ENCODE assay signal across 11 mouse cellular contexts in genomic region chr7:19716822-19717221, GRCm38 (mm10). TPM values are rescaled to one million over a fixed set of nuclear protein-coding genes. Genes with fewer than 3 reads are reported as not detected.
DNase-seq lines count a peak whose midpoint lies in the region; ATAC-seq and TF ChIP-seq lines count a peak whose summit lies in the region.
"Had no signal": no experiment of that assay in that cellular context is flagged by ENCODE, and none has a peak within 500 bp of the region (broad histone marks: within the 10 kb centered on the region; RNA-seq: fewer than 3 reads in every experiment).

No protein-coding gene starts in this region.

- peak overlapping the region; percentile 80 for H3K9ac ChIP-seq in ES-Bruce4 (ENCODE audit: low read depth, poor library complexity, severe bottlenecking)
- peak overlapping the region; percentile 48 for H3K9ac ChIP-seq in hindbrain, embryonic 12.5 days

- H3K27me3 ChIP-seq in ES-Bruce4 (ENCODE audit: control insufficient read depth, insufficient read depth, low read length, poor library complexity, severe bottlenecking), result no peaks in the 10 kb centered on the region
- no peaks in the 10 kb centered on the region for H3K27me3 ChIP-seq in hindbrain, embryonic 12.5 days

- DNase-seq in gastrocnemius, adult 2 months, result no peak
- no peak for DNase-seq in gastrocnemius, postnatal 36 days
- no peak for DNase-seq in frontal cortex, postnatal 14 days (ENCODE audit: low spot score in 2 of 2)
- DNase-seq in embryo, embryonic 10 days (ENCODE audit: low spot score), result no peak
- no peak for DNase-seq in lung, adult 18-20 months
- DNase-seq: adrenal gland, postnatal 25 days; retina, postnatal 1 day had no signal

- no peaks in the 10 kb centered on the region for H3K4me1 ChIP-seq in ES-Bruce4 (ENCODE audit: control insufficient read depth, insufficient read depth, low read length)
- H3K4me1 ChIP-seq in hindbrain, embryonic 12.5 days, result peaks cover 24% of the 10 kb centered on the region

- peak overlapping the region; percentile 62 for H3K4me2 ChIP-seq in hindbrain, embryonic 12.5 days (replicated peaks)

- no peak for TF ChIP-seq CTCF in gastrocnemius, adult 2 months (IDR thresholded peaks at IDR 0.05)
- no peak for TF ChIP-seq CTCF in ES-Bruce4 (IDR thresholded peaks at IDR 0.05; ENCODE audit: low read depth, low read length)

- TF ChIP-seq EP300 in ES-Bruce4 (IDR thresholded peaks at IDR 0.05; ENCODE audit: insufficient read depth, low read depth, low read length), result no peak

- TF ChIP-seq POLR2A in ES-Bruce4 (IDR thresholded peaks at IDR 0.05; ENCODE audit: insufficient read depth, low read length), result no peak

- peak overlapping the region; percentile 93; the same call in 1 of the 2 replicates for H3K27ac ChIP-seq in gastrocnemius, adult 2 months
- H3K27ac ChIP-seq in ES-Bruce4 (ENCODE audit: insufficient read depth, low read length) (peak overlapping the region; percentile 98), macrophage (peak overlapping the region; percentile 52; the same call in 1 of the 2 replicates)
- H3K27ac ChIP-seq in hindbrain, embryonic 12.5 days, result peak overlapping the region; percentile 89

- peaks cover 17% of the 10 kb centered on the region for H3K79me2 ChIP-seq in macrophage (ENCODE audit: inconsistent target)

- ATAC-seq in hindbrain, embryonic 12.5 days (ENCODE audit: low FRiP score), result no peak

- H3K4me3 ChIP-seq in gastrocnemius, adult 2 months, result peak overlapping the region; percentile 67
- H3K4me3 ChIP-seq in ES-Bruce4 (ENCODE audit: low read depth, low read length) (no peak overlapping the region), macrophage (ENCODE audit: inconsistent target) (no peak overlapping the region; the same call in 1 of the 2 replicates)
- H3K4me3 ChIP-seq in hindbrain, embryonic 12.5 days, result peak overlapping the region; percentile 99; the same call in 1 of the 2 replicates

- H3K9me3 ChIP-seq in ES-Bruce4 (replicated peaks; ENCODE audit: control insufficient read depth, insufficient read depth, low read length, poor library complexity, severe bottlenecking), result no peaks in the 10 kb centered on the region; the same call in 1 of the 2 replicates
- peaks cover 14% of the 10 kb centered on the region for H3K9me3 ChIP-seq in hindbrain, embryonic 12.5 days (replicated peaks)

- WGBS in hindbrain, embryonic 12.5 days, result 91% methylated on average over 2 of the region's 2 CpGs
- 95% methylated on average over 2 of the region's 2 CpGs for WGBS in macrophage (ENCODE audit: missing documents)

- H3K36me3 ChIP-seq in ES-Bruce4 (ENCODE audit: control insufficient read depth, insufficient read depth, low read length, poor library complexity, severe bottlenecking) (peaks cover 18% of the 10 kb centered on the region), macrophage (ENCODE audit: inconsistent target) (peaks cover 5% of the 10 kb centered on the region; the same call in 1 of the 2 replicates)
- peaks cover 41% of the 10 kb centered on the region for H3K36me3 ChIP-seq in hindbrain, embryonic 12.5 days

- intact Hi-C loops in gastrocnemius, adult 2 months (cut with DNase I), result loop anchor here (2.0 kb wide), 1 partner anchor 32 kb away; no protein-coding TSS in a partner anchor
- intact Hi-C loops in gastrocnemius, postnatal 36 days (cut with DNase I), result no loop called here

RNA-seq across cellular contexts. Expression of gene Tomm40, which starts 1.6 kb away (rescaled TPM):
- total RNA-seq in gastrocnemius, adult 2 months (2021), result 10 to 100 TPM; 41.0 to 52.4 TPM
- 10 to 100 TPM; 36.8 to 47.6 TPM for total RNA-seq in gastrocnemius, postnatal 36 days (2021)
- 68.2 TPM in 2 replicates for polyA plus RNA-seq in ES-Bruce4 (2011; ENCODE audit: insufficient read depth, insufficient read length, low read depth, missing spikeins)
- polyA plus RNA-seq in hindbrain, embryonic 12.5 days (2016; fragmentation: Nextera tagmentation; extraction: Ambion mirVana), result 136 and 138 TPM in 2 replicates
- total RNA-seq in macrophage (2018; cell fraction: chromatin; rRNA removed), result 100 to 1,000 TPM in 1 of 26 experiments, 10 to 100 TPM in 25; 23.8 to 101 (median 64.7) TPM
- total RNA-seq in macrophage (2018; cell fraction: cytosol; rRNA removed), result 10 to 100 TPM; 29.3 to 52.6 (median 38.4) TPM
- total RNA-seq in macrophage (2018; cell fraction: nucleus; rRNA removed), result 10 to 100 TPM; 18.7 to 88.7 (median 34.9) TPM
- polyA plus RNA-seq in macrophage (2018), result 17.8 to 74.1 TPM (median 32.1 TPM) in 3 replicates

RNA-seq across cellular contexts. Expression of gene Apoe, which starts 17.8 kb away (rescaled TPM):
- 10 to 100 TPM; 38.0 to 61.8 TPM for total RNA-seq in gastrocnemius, adult 2 months (2021)
- total RNA-seq in gastrocnemius, postnatal 36 days (2021), result 10 to 100 TPM; 49.0 to 51.4 TPM
- polyA plus RNA-seq in ES-Bruce4 (2011; ENCODE audit: insufficient read depth, insufficient read length, low read depth, missing spikeins) (1,030 and 1,048 TPM in 2 replicates), macrophage (2018) (11,661 to 20,761 TPM (median 14,221 TPM) in 3 replicates)
- 228 and 246 TPM in 2 replicates for polyA plus RNA-seq in hindbrain, embryonic 12.5 days (2016; fragmentation: Nextera tagmentation; extraction: Ambion mirVana)
- total RNA-seq in macrophage (2018; cell fraction: chromatin; rRNA removed), result 100 to 1,000 TPM in 24 of 26 experiments, 10 to 100 TPM in 2; 88.7 to 552 (median 167) TPM
- total RNA-seq in macrophage (2018; cell fraction: cytosol; rRNA removed), result over 10,000 TPM in 1 of 26 experiments, 1,000 to 10,000 TPM in 25; 2,271 to 10,488 (median 5,747) TPM
- 1,000 to 10,000 TPM in 25 of 26 experiments, 100 to 1,000 TPM in 1; 950 to 5,502 (median 3,280) TPM for total RNA-seq in macrophage (2018; cell fraction: nucleus; rRNA removed)

RNA-seq across cellular contexts. Expression of gene Apoc1, which starts 24.4 kb away (rescaled TPM):
- 1 to 10 TPM in 1 of 2 experiments, under 1 TPM in 1; 0.64 to 1.1 TPM for total RNA-seq in gastrocnemius, adult 2 months (2021)
- total RNA-seq in gastrocnemius, postnatal 36 days (2021), result 1 to 10 TPM in 1 of 2 experiments, under 1 TPM in 1; 0.94 to 1.4 TPM
- polyA plus RNA-seq in ES-Bruce4 (2011; ENCODE audit: insufficient read depth, insufficient read length, low read depth, missing spikeins), result 93.2 and 95.8 TPM in 2 replicates
- 3.8 and 4.7 TPM in 2 replicates for polyA plus RNA-seq in hindbrain, embryonic 12.5 days (2016; fragmentation: Nextera tagmentation; extraction: Ambion mirVana)
- 1 to 10 TPM in 1 of 26 experiments, not detected in 25; 2.8 TPM for total RNA-seq in macrophage (2018; cell fraction: chromatin; rRNA removed)
- 1 to 10 TPM in 25 of 26 experiments, under 1 TPM in 1; 0.93 to 9.2 (median 2.6) TPM for total RNA-seq in macrophage (2018; cell fraction: cytosol; rRNA removed)
- total RNA-seq in macrophage (2018; cell fraction: nucleus; rRNA removed), result 1 to 10 TPM in 8 of 26 experiments, not detected in 18; 1.8 to 6.1 (median 2.3) TPM
- polyA plus RNA-seq in macrophage (2018), result 4.3 to 4.7 TPM (median 4.4 TPM) in 3 replicates

RNA-seq across cellular contexts. Expression of gene Nectin2, which starts 33.5 kb away (rescaled TPM):
- total RNA-seq in gastrocnemius, adult 2 months (2021), result 1 to 10 TPM; 1.4 to 1.5 TPM
- 1 to 10 TPM; 2.0 to 2.3 TPM for total RNA-seq in gastrocnemius, postnatal 36 days (2021)
- polyA plus RNA-seq in ES-Bruce4 (2011; ENCODE audit: insufficient read depth, insufficient read length, low read depth, missing spikeins), result 86.7 and 97.9 TPM in 2 replicates
- 60.8 and 67.1 TPM in 2 replicates for polyA plus RNA-seq in hindbrain, embryonic 12.5 days (2016; fragmentation: Nextera tagmentation; extraction: Ambion mirVana)
- 10 to 100 TPM in 7 of 26 experiments, 1 to 10 TPM in 19; 1.1 to 31.8 (median 7.0) TPM for total RNA-seq in macrophage (2018; cell fraction: chromatin; rRNA removed)
- total RNA-seq in macrophage (2018; cell fraction: cytosol; rRNA removed), result 10 to 100 TPM in 13 of 26 experiments, 1 to 10 TPM in 13; 5.9 to 22.1 (median 9.4) TPM
- 10 to 100 TPM in 14 of 26 experiments, 1 to 10 TPM in 12; 4.0 to 36.5 (median 13.0) TPM for total RNA-seq in macrophage (2018; cell fraction: nucleus; rRNA removed)
- 5.2 to 7.5 TPM (median 5.9 TPM) in 3 replicates for polyA plus RNA-seq in macrophage (2018)

RNA-seq across cellular contexts. Expression of gene Apoc4, which starts 35.5 kb away (rescaled TPM):
- not detected for total RNA-seq in gastrocnemius, adult 2 months (2021)
- under 1 TPM in 1 of 2 experiments, not detected in 1; 0.43 TPM for total RNA-seq in gastrocnemius, postnatal 36 days (2021)
- polyA plus RNA-seq in ES-Bruce4 (2011; ENCODE audit: insufficient read depth, insufficient read length, low read depth, missing spikeins) (1.1 TPM in 1 of 2 replicates, not detected in the other), macrophage (2018) (1.1 TPM in 1 of 3 replicates, not detected in the others)
- 0.10 TPM in 1 of 2 replicates, not detected in the other for polyA plus RNA-seq in hindbrain, embryonic 12.5 days (2016; fragmentation: Nextera tagmentation; extraction: Ambion mirVana)
- total RNA-seq in macrophage (2018; cell fraction: chromatin; rRNA removed), result under 1 TPM in 1 of 26 experiments, not detected in 25; 0.33 TPM
- total RNA-seq in macrophage (2018; cell fraction: cytosol; rRNA removed), result 1 to 10 TPM in 1 of 26 experiments, under 1 TPM in 19, not detected in 6; 0.27 to 1.0 (median 0.52) TPM
- total RNA-seq in macrophage (2018; cell fraction: nucleus; rRNA removed), result not detected
- total RNA-seq: layer of hippocampus, postnatal 10 days had no signal

Comparison
In these comparisons a context has a peak if more than half of its experiments do, and no peak if none do; other contexts are left out.
1. H3K4me3 ChIP-seq: peak in gastrocnemius, adult 2 months (single experiment) and hindbrain, embryonic 12.5 days (single experiment); none in ES-Bruce4 (single experiment) and macrophage (single experiment).
2. RNA of gene Apoe, which starts 17.8 kb away (polyA plus RNA-seq): 11,661 to 20,761 TPM in macrophage; 1,030 to 1,048 TPM in ES-Bruce4 and 228 to 246 TPM in hindbrain, embryonic 12.5 days; every median in the first group is over 10 times any median in the second.
3. RNA of gene Apoc1, which starts 24.4 kb away (polyA plus RNA-seq): 93.2 to 95.8 TPM in ES-Bruce4; 3.8 to 4.7 TPM in hindbrain, embryonic 12.5 days and 4.3 to 4.7 TPM in macrophage; every median in the first group is over 10 times any median in the second.
4. Peak in every context shown above with its lines, with median percentiles within 50 percentile points of each other: H3K27ac ChIP-seq.